Comparison of ENCODE assay signal across 9 mouse cellular contexts in genomic region chr8:104253016-104253415, GRCm38 (mm10). TPM values are rescaled to one million over a fixed set of nuclear protein-coding genes. Genes with fewer than 3 reads are reported as not detected.
DNase-seq lines count a peak whose midpoint lies in the region; ATAC-seq and TF ChIP-seq lines count a peak whose summit lies in the region.
"Had no signal": no experiment of that assay in that cellular context is flagged by ENCODE, and none has a peak within 500 bp of the region (broad histone marks: within the 10 kb centered on the region; RNA-seq: fewer than 3 reads in every experiment).

No protein-coding gene starts in this region.

- WGBS in forebrain, embryonic 14.5 days = 87% methylated on average over 3 of the region's 3 CpGs
- 90% methylated on average over 3 of the region's 3 CpGs for WGBS in forebrain, embryonic 12.5 days
- WGBS in bone marrow, adult 2 months = 50% methylated on average over 3 of the region's 3 CpGs

- intact Hi-C loops in gastrocnemius, postnatal 36 days (cut with DNase I) = loop anchor here (5.0 kb wide), 1 partner anchor 184 kb away; no protein-coding TSS in a partner anchor

- no peak overlapping the region for H3K9ac ChIP-seq in forebrain, embryonic 14.5 days (ENCODE audit: low read length)
- no peak overlapping the region for H3K9ac ChIP-seq in forebrain, embryonic 12.5 days
- H3K9ac ChIP-seq: heart, embryonic 15.5 days had no signal

- H3K9me3 ChIP-seq in forebrain, embryonic 14.5 days (replicated peaks; ENCODE audit: control insufficient read depth, low read length) = no peaks in the 10 kb centered on the region
- H3K9me3 ChIP-seq in forebrain, embryonic 12.5 days = 0 out of 2 replicates have a peak, but pooled peaks cover 1% of the 10 kb centered on the region
- H3K9me3 ChIP-seq: heart, embryonic 15.5 days had no signal

- peak; percentile 10 for DNase-seq in forebrain, embryonic 14.5 days (ENCODE audit: low spot score)
- peak; percentile 66 for DNase-seq in 416B (ENCODE audit: low read depth)
- peak; percentile 24 to 43 for DNase-seq in lung, postnatal 4 days
- no peak for DNase-seq in gastrocnemius, postnatal 36 days
- DNase-seq in ovary, adult 18-20 months (ENCODE audit: low spot score) = no peak
- no peak for DNase-seq in adipocyte (ENCODE audit: low spot score)

- no peak overlapping the region for H3K4me3 ChIP-seq in forebrain, embryonic 14.5 days (ENCODE audit: low read depth, low read length)
- no peak overlapping the region for H3K4me3 ChIP-seq in forebrain, embryonic 12.5 days (replicated peaks)
- no peak overlapping the region for H3K4me3 ChIP-seq in bone marrow, adult 2 months (replicated peaks; ENCODE audit: control insufficient read depth, low read depth, low read length)
- H3K4me3 ChIP-seq: heart, embryonic 15.5 days had no signal

- H3K4me1 ChIP-seq in forebrain, embryonic 14.5 days (ENCODE audit: control insufficient read depth, insufficient read depth, low read length) = peaks cover 5% of the 10 kb centered on the region; the same call in 1 of the 2 replicates
- peaks cover 8% of the 10 kb centered on the region for H3K4me1 ChIP-seq in forebrain, embryonic 12.5 days
- no peaks in the 10 kb centered on the region; the same call in 1 of the 2 replicates for H3K4me1 ChIP-seq in bone marrow, adult 2 months (ENCODE audit: control insufficient read depth, insufficient read depth, low read length)

- no peak for ATAC-seq in forebrain, embryonic 14.5 days
- no peak for ATAC-seq in forebrain, embryonic 12.5 days (ENCODE audit: low FRiP score)

- no peak overlapping the region for H3K4me2 ChIP-seq in forebrain, embryonic 14.5 days (ENCODE audit: low read length)
- H3K4me2 ChIP-seq in forebrain, embryonic 12.5 days = no peak overlapping the region
- H3K4me2 ChIP-seq: heart, embryonic 15.5 days had no signal

- no peak overlapping the region for H3K27ac ChIP-seq in forebrain, embryonic 14.5 days (ENCODE audit: low read depth, low read length)
- no peak overlapping the region for H3K27ac ChIP-seq in forebrain, embryonic 12.5 days
- no peak overlapping the region for H3K27ac ChIP-seq in bone marrow, adult 2 months (ENCODE audit: control insufficient read depth, insufficient read depth, low read depth, low read length, poor library complexity)
- H3K27ac ChIP-seq: heart, embryonic 15.5 days had no signal

- TF ChIP-seq CTCF in bone marrow, adult 2 months (IDR thresholded peaks at IDR 0.05; ENCODE audit: control insufficient read depth, insufficient read depth, low read length) = peak; percentile 90

- H3K36me3 ChIP-seq in forebrain, embryonic 14.5 days (ENCODE audit: control insufficient read depth, insufficient read depth, low read length) = peaks cover 1% of the 10 kb centered on the region; the same call in 1 of the 2 replicates
- H3K36me3 ChIP-seq in forebrain, embryonic 12.5 days (replicated peaks) = peaks cover 9% of the 10 kb centered on the region

- H3K27me3 ChIP-seq in forebrain, embryonic 14.5 days (replicated peaks; ENCODE audit: control insufficient read depth, insufficient read depth, low read length) = no peaks in the 10 kb centered on the region
- no peaks in the 10 kb centered on the region for H3K27me3 ChIP-seq in forebrain, embryonic 12.5 days
- H3K27me3 ChIP-seq: heart, embryonic 15.5 days had no signal

- no peak for TF ChIP-seq POLR2A in bone marrow, adult 2 months (IDR thresholded peaks at IDR 0.05; ENCODE audit: borderline replicate concordance, control insufficient read depth, low read depth, low read length)

RNA-seq across cellular contexts. Expression of gene Cklf, which starts 2.4 kb away (rescaled TPM):
- 22.2 and 26.8 TPM in 2 replicates for polyA plus RNA-seq in forebrain, embryonic 14.5 days (2014; fragmentation: Nextera tagmentation; extraction: Ambion mirVana)
- polyA plus RNA-seq in forebrain, embryonic 12.5 days (2016; fragmentation: Nextera tagmentation; extraction: Ambion mirVana) = 39.6 and 45.2 TPM in 2 replicates
- 12.0 and 63.8 TPM in 2 replicates for polyA plus RNA-seq in bone marrow, adult 2 months (2011; ENCODE audit: insufficient read depth, insufficient read length, low replicate concordance, missing spikeins)
- total RNA-seq in gastrocnemius, postnatal 36 days (2021) = 1 to 10 TPM; 1.3 to 2.7 TPM

RNA-seq across cellular contexts. Expression of gene Tk2, which starts 4.7 kb away (rescaled TPM):
- polyA plus RNA-seq in forebrain, embryonic 14.5 days (2014; fragmentation: Nextera tagmentation; extraction: Ambion mirVana) = 47.0 and 47.1 TPM in 2 replicates
- polyA plus RNA-seq in forebrain, embryonic 12.5 days (2016; fragmentation: Nextera tagmentation; extraction: Ambion mirVana) = 35.4 and 35.9 TPM in 2 replicates
- 14.5 and 32.7 TPM in 2 replicates for polyA plus RNA-seq in bone marrow, adult 2 months (2011; ENCODE audit: insufficient read depth, insufficient read length, low replicate concordance, missing spikeins)
- 1 to 10 TPM; 2.7 to 3.5 TPM for total RNA-seq in gastrocnemius, postnatal 36 days (2021)

RNA-seq across cellular contexts. Expression of gene Cmtm2a, which starts 40.0 kb away (rescaled TPM):
- polyA plus RNA-seq in forebrain, embryonic 14.5 days (2014; fragmentation: Nextera tagmentation; extraction: Ambion mirVana) = not detected in 2 replicates
- not detected in 2 replicates for polyA plus RNA-seq in forebrain, embryonic 12.5 days (2016; fragmentation: Nextera tagmentation; extraction: Ambion mirVana)
- polyA plus RNA-seq in bone marrow, adult 2 months (2011; ENCODE audit: insufficient read depth, insufficient read length, low replicate concordance, missing spikeins) = not detected in 2 replicates
- not detected for total RNA-seq in gastrocnemius, postnatal 36 days (2021)
- polyA plus RNA-seq: heart, embryonic 15.5 days had no signal

RNA-seq across cellular contexts. Expression of gene Gm45711, which starts 56.9 kb away (rescaled TPM):
- not detected in 2 replicates for polyA plus RNA-seq in forebrain, embryonic 14.5 days (2014; fragmentation: Nextera tagmentation; extraction: Ambion mirVana)
- polyA plus RNA-seq in forebrain, embryonic 12.5 days (2016; fragmentation: Nextera tagmentation; extraction: Ambion mirVana) = not detected in 2 replicates
- polyA plus RNA-seq in bone marrow, adult 2 months (2011; ENCODE audit: insufficient read depth, insufficient read length, low replicate concordance, missing spikeins) = not detected in 2 replicates
- not detected for total RNA-seq in gastrocnemius, postnatal 36 days (2021)
- polyA plus RNA-seq: heart, embryonic 15.5 days had no signal

RNA-seq across cellular contexts. Expression of gene Cmtm1, which starts 56.9 kb away (rescaled TPM):
- not detected in 2 replicates for polyA plus RNA-seq in forebrain, embryonic 14.5 days (2014; fragmentation: Nextera tagmentation; extraction: Ambion mirVana)
- polyA plus RNA-seq in forebrain, embryonic 12.5 days (2016; fragmentation: Nextera tagmentation; extraction: Ambion mirVana) = not detected in 2 replicates
- polyA plus RNA-seq in bone marrow, adult 2 months (2011; ENCODE audit: insufficient read depth, insufficient read length, low replicate concordance, missing spikeins) = 2.2 TPM in 1 of 2 replicates, not detected in the other
- total RNA-seq in gastrocnemius, postnatal 36 days (2021) = not detected
- polyA plus RNA-seq: heart, embryonic 15.5 days had no signal

Comparison
In these comparisons a context has a peak if more than half of its experiments do, and no peak if none do; other contexts are left out.
1. DNase-seq: peak in forebrain, embryonic 14.5 days (single experiment), 416B (single experiment) and lung, postnatal 4 days (2 of 2); none in gastrocnemius, postnatal 36 days (0 of 2), ovary, adult 18-20 months (single experiment) and adipocyte (single experiment).